Mouse (Mus musculus) cerebellum, adult 9-11 months (tissue): ENCODE results near the gene Defa26.
"Not testable (repeated sequence)": the region's sequence is repeated elsewhere in the genome, so short reads cannot be mapped to it uniquely, and the experiment has no call there.

ENCODE experiments used
- DNase-seq: peaks from one replicate; pipeline ENCODE4 v3.0.0; 2022

Gene Defa26

GRCm38 (mm10) chr8:21617883-21618282, at the start of gene Defa26:
Gene Defa26 (plus strand): TSS chr8:21618183.
- DNase-seq: not testable (repeated sequence)

- DNase-seq: not testable (repeated sequence)
These were observed 35.3 kb upstream of the Defa26 start, which contains the start of gene Defa28 for GRCm38 (mm10) chr8:21582706-21583105. Gene Defa28 (plus strand): TSS chr8:21583006.

GRCm38 (mm10) chr8:21594408-21594807, 23.6 kb upstream of the Defa26 start, which contains the start of gene Gm7861:
Gene Gm7861 (minus strand): TSS chr8:21594508.
- not testable (repeated sequence) for DNase-seq

- DNase-seq: not testable (repeated sequence)
These were observed 37.5 kb downstream of the Defa26 start, which contains the start of gene Defa17 for GRCm38 (mm10) chr8:21655480-21655879. Gene Defa17 (plus strand): TSS chr8:21655780.

- DNase-seq: not testable (repeated sequence)
These were observed 47.5 kb downstream of the Defa26 start, which contains the start of gene Defa34 for GRCm38 (mm10) chr8:21665497-21665896. Gene Defa34 (plus strand): TSS chr8:21665797.
